Mouse (Mus musculus): ENCODE measurements around the gene Shisal2a. TPM values are rescaled to one million over a fixed set of nuclear protein-coding genes. Genes with fewer than 3 reads are reported as not detected.
A peak's percentile ranks its signal among the peaks of the same experiment; 100 is the strongest.

Gene Shisal2a
- polyA plus RNA-seq, 1 experiment from 2014 or later, result 0.55 TPM

DNA sequence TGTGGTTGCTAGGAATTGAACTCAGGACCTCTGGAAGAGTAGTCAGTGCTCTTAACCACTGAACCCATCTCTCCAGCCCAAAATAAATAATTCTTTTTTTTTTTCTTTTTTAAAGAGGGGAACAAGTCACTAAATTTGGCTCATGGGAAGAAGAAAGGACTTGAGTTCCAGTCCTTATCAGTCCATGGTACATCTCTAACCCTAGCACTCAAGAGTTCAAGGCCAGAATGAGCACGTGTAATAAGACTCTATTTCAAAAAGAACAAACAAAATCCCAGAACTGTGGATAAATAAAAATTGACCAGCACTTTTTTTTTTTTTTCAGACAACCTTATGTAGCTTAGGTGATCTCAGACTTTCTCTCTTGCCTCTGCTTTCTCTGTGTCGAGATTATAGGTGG is 46.4 kb downstream of the Shisal2a start:
- Histone ChIP-seq H3K9me3 (ENCODE audit: control insufficient read depth, low read length) (no peaks in the 10 kb centered on the region), H3K4me3 (ENCODE audit: low read length) (no peak overlapping the region), H3K36me3 (ENCODE audit: control insufficient read depth, insufficient read depth, low read length) (peaks cover 11% of the 10 kb centered on the region), H3K9ac (ENCODE audit: low read length) (no peak overlapping the region), H3K27ac (ENCODE audit: low read length) (no peak overlapping the region), H3K4me2 (ENCODE audit: low read depth, low read length) (no peak overlapping the region), H3K4me1 (replicated peaks; ENCODE audit: control insufficient read depth, insufficient read depth, low read length) (no peaks in the 10 kb centered on the region), H3K27me3 (ENCODE audit: control insufficient read depth, insufficient read depth, low read depth, low read length) (no peaks in the 10 kb centered on the region)
- 69% methylated on average over 2 of the region's 2 CpGs for WGBS
- ATAC-seq (ENCODE audit: low read depth), result no peak

DNA sequence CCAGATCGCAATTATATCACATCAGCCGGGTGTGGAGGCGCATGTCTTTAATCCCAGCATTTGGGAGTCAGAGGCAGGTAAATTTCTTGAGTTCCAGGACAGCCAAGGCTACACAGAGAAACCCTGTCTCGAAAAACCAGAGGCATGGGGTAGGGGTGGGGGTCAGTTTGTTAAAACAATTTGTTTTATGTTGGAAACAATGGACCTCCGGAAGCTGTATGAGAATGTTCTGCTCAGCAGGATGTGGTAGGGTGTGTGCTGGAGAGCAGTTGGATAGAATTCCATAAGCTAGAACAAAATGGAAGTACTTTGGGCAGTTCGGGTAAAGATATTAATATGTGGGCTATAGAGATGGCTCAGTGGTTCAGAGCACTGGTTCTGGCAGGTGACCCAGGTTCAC is 47.7 kb downstream of the Shisal2a start:
- H3K4me1 ChIP-seq (replicated peaks; ENCODE audit: control insufficient read depth, insufficient read depth, low read length), result no peaks in the 10 kb centered on the region
- H3K4me2 ChIP-seq (ENCODE audit: low read depth, low read length), result no peak overlapping the region
- no peaks in the 10 kb centered on the region for H3K9me3 ChIP-seq (ENCODE audit: control insufficient read depth, low read length)
- H3K27me3 ChIP-seq (ENCODE audit: control insufficient read depth, insufficient read depth, low read depth, low read length), result no peaks in the 10 kb centered on the region
- peak; percentile 50 for ATAC-seq (ENCODE audit: low read depth)
- 80% methylated on average over 6 of the region's 6 CpGs for WGBS
- no peak overlapping the region for H3K9ac ChIP-seq (ENCODE audit: low read length)
- H3K36me3 ChIP-seq (ENCODE audit: control insufficient read depth, insufficient read depth, low read length), result peaks cover 13% of the 10 kb centered on the region
- 0 out of 2 replicates have a peak overlapping the region, but pooled peaks have one; percentile 3 for H3K27ac ChIP-seq (ENCODE audit: low read length)
- no peak overlapping the region for H3K4me3 ChIP-seq (ENCODE audit: low read length)

DNA sequence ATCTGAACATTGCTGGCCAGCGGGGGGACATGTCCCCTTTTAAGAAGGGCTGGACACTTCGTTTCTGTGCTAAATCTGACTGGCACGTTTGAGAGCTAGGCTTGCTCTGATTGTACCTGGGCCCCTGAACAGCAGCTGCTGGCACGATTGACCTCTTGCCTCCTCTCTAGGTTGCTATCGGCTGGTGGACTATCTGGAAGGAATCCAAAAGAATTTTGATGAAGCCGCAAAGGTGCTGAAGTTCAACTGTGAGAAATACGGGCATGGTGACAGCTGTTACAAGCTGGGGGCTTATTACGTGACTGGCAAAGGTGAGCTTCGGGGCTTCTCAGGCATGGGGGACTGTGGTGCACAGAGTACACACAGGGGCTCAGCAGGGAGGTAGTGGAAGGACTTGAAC is 51.1 kb downstream of the Shisal2a start:
- H3K36me3 ChIP-seq (ENCODE audit: control insufficient read depth, insufficient read depth, low read length), result peaks cover 8% of the 10 kb centered on the region
- no peak overlapping the region for H3K27ac ChIP-seq (ENCODE audit: low read length)
- WGBS, result 81% methylated on average over 9 of the region's 9 CpGs
- H3K4me2 ChIP-seq (ENCODE audit: low read depth, low read length), result no peak overlapping the region
- ATAC-seq (ENCODE audit: low read depth), result no peak
- no peaks in the 10 kb centered on the region for H3K9me3 ChIP-seq (ENCODE audit: control insufficient read depth, low read length)
- no peak overlapping the region for H3K9ac ChIP-seq (ENCODE audit: low read length)
- no peak overlapping the region for H3K4me3 ChIP-seq (ENCODE audit: low read length)
- H3K4me1 ChIP-seq (replicated peaks; ENCODE audit: control insufficient read depth, insufficient read depth, low read length), result peaks cover 9% of the 10 kb centered on the region
- H3K27me3 ChIP-seq (ENCODE audit: control insufficient read depth, insufficient read depth, low read depth, low read length), result no peaks in the 10 kb centered on the region

DNA sequence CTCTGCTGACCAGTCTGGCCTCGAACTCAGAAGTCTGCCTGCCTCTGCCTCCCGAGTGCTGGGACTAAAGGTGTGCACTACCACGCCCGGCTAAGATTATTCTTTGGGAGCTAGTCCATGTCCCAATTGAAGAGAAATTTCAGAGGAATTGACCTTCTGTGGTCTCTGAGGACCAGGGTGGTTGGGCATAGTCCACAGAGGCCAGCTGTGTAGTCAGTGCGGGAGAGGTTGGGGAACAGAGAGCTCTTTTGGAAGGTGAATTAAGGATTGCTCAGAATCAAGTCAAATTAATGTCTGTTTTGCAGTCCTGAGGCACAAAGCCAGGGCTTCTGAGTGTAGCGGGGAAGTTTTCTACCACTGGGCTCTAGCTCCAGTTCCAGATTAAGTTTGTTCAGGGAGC is 53.3 kb downstream of the Shisal2a start:
- Histone ChIP-seq H3K9ac (ENCODE audit: low read length) (no peak overlapping the region), H3K36me3 (ENCODE audit: control insufficient read depth, insufficient read depth, low read length) (peaks cover 8% of the 10 kb centered on the region), H3K4me1 (replicated peaks; ENCODE audit: control insufficient read depth, insufficient read depth, low read length) (peaks cover 9% of the 10 kb centered on the region), H3K27me3 (ENCODE audit: control insufficient read depth, insufficient read depth, low read depth, low read length) (no peaks in the 10 kb centered on the region), H3K27ac (ENCODE audit: low read length) (no peak overlapping the region), H3K9me3 (ENCODE audit: control insufficient read depth, low read length) (no peaks in the 10 kb centered on the region), H3K4me2 (ENCODE audit: low read depth, low read length) (no peak overlapping the region), H3K4me3 (ENCODE audit: low read length) (no peak overlapping the region)
- no peak for ATAC-seq (ENCODE audit: low read depth)
- WGBS, result 92% methylated on average over 6 of the region's 6 CpGs

DNA sequence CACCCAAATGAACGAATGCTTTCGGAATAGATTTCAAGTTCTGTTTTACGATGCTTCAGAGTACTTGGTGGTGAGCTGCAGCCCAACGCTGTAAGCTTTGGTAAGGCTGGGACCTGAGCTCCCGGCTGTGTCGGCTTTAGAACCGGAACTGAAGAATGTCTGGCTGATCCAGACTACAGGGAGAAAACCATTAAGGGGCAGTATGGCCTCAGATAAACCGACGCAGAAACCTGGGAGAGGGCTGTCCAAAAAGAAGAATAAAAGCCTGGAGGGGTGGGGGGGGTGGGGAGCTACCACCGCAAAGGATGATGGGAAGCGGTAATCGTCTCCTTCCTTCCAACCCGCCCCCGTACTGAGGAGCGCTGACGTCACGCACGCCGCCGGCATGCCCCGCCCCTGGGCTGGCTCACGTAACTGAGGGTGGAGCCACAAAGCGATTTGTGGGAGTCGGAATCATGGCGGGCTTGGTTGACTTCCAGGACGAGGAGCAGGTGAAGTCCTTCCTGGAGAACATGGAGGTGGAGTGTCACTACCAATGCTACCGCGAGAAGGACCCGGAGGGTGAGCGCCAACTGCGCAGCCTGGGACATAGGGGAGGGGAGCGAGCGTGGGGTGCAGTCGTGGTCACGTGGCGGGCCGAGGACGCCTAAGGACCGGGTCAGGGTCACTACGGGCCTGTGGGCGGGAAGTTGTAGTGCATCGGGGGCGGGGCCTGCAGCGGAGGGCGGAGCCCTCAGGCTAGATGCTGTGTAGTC is 55.2 kb downstream of the Shisal2a start, which contains the start of gene Coa7:
Gene Coa7, plus strand, starts transcription at position 411 of the 755 bp plus-strand sequence.
- peak; percentile 98 for ATAC-seq (ENCODE audit: low read depth)
- Histone ChIP-seq H3K9me3 (ENCODE audit: control insufficient read depth, low read length) (no peaks in the 10 kb centered on the region), H3K4me3 (ENCODE audit: low read length) (peak within 1 kb of the TSS; percentile 84), H3K4me1 (replicated peaks; ENCODE audit: control insufficient read depth, insufficient read depth, low read length) (peaks cover 9% of the 10 kb centered on the region), H3K36me3 (ENCODE audit: control insufficient read depth, insufficient read depth, low read length) (peaks cover 2% of the 10 kb centered on the region; the same call in 1 of the 2 replicates), H3K27me3 (ENCODE audit: control insufficient read depth, insufficient read depth, low read depth, low read length) (no peaks in the 10 kb centered on the region), H3K4me2 (ENCODE audit: low read depth, low read length) (peak within 1 kb of the TSS; percentile 75), H3K27ac (ENCODE audit: low read length) (peak within 1 kb of the TSS; percentile 96), H3K9ac (ENCODE audit: low read length) (peak within 1 kb of the TSS; percentile 81)
- under 1% methylated on average over 44 of the region's 45 CpGs for WGBS

DNA sequence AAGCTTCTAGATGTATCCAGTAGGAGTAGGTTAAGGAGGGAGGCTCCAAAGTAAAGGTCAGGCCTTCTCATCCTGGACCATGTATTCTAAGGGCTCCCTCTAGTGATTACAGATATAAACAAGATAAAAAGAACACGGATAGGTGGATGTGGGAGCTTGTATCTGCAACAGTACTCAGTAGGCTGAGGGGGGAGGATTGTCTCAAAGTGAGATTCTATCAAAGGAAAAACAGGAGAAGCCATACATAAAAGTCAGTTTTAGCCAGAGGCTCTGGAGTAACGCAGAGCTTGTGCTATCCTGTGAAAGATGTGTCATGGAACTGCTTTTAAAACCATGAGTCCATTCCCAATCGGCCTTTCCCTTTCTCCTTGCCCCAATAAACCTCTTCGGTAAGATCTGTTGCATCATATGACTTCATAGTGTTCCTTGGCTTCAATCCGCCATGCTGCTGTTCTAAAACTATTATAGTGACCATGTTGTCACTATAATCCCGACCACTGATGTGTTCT is 56.0 kb downstream of the Shisal2a start:
- Histone ChIP-seq H3K36me3 (ENCODE audit: control insufficient read depth, insufficient read depth, low read length) (peaks cover 2% of the 10 kb centered on the region; the same call in 1 of the 2 replicates), H3K4me1 (replicated peaks; ENCODE audit: control insufficient read depth, insufficient read depth, low read length) (peaks cover 9% of the 10 kb centered on the region), H3K27me3 (ENCODE audit: control insufficient read depth, insufficient read depth, low read depth, low read length) (no peaks in the 10 kb centered on the region), H3K4me2 (ENCODE audit: low read depth, low read length) (peak overlapping the region; percentile 70), H3K4me3 (ENCODE audit: low read length) (peak overlapping the region; percentile 84), H3K27ac (ENCODE audit: low read length) (peak overlapping the region; percentile 96), H3K9me3 (ENCODE audit: control insufficient read depth, low read length) (no peaks in the 10 kb centered on the region), H3K9ac (ENCODE audit: low read length) (peak overlapping the region; percentile 81)
- no peak for ATAC-seq (ENCODE audit: low read depth)
- WGBS, result 30% methylated on average over 6 of the region's 6 CpGs

DNA sequence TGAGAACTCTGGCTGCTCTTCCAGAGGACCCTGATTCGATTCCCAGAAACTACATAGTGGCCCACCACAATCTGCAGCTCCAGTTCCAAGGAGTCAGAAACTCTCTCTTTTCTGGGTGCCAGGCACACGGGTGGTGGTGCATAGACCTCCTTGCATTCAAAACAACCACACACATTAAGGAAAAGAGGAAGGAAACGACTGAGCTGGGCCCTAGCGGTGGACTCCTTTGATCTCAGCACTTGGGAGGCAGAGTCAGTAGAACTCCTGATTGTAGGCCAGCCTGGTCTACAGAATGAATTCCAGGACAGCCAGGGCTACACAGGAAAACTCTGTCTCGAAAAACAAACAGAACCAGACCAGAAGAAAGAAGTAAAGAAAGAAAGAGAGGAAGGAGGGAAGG is 59.6 kb downstream of the Shisal2a start:
- no peak for ATAC-seq (ENCODE audit: low read depth)
- no peak overlapping the region for H3K4me2 ChIP-seq (ENCODE audit: low read depth, low read length)
- no peak overlapping the region for H3K9ac ChIP-seq (ENCODE audit: low read length)
- H3K36me3 ChIP-seq (ENCODE audit: control insufficient read depth, insufficient read depth, low read length), result no peaks in the 10 kb centered on the region
- peaks cover 10% of the 10 kb centered on the region for H3K4me1 ChIP-seq (replicated peaks; ENCODE audit: control insufficient read depth, insufficient read depth, low read length)
- no peak overlapping the region for H3K4me3 ChIP-seq (ENCODE audit: low read length)
- H3K9me3 ChIP-seq (ENCODE audit: control insufficient read depth, low read length), result no peaks in the 10 kb centered on the region
- no peaks in the 10 kb centered on the region for H3K27me3 ChIP-seq (ENCODE audit: control insufficient read depth, insufficient read depth, low read depth, low read length)
- no peak overlapping the region for H3K27ac ChIP-seq (ENCODE audit: low read length)
- 65% methylated on average over 5 of the region's 5 CpGs for WGBS

DNA sequence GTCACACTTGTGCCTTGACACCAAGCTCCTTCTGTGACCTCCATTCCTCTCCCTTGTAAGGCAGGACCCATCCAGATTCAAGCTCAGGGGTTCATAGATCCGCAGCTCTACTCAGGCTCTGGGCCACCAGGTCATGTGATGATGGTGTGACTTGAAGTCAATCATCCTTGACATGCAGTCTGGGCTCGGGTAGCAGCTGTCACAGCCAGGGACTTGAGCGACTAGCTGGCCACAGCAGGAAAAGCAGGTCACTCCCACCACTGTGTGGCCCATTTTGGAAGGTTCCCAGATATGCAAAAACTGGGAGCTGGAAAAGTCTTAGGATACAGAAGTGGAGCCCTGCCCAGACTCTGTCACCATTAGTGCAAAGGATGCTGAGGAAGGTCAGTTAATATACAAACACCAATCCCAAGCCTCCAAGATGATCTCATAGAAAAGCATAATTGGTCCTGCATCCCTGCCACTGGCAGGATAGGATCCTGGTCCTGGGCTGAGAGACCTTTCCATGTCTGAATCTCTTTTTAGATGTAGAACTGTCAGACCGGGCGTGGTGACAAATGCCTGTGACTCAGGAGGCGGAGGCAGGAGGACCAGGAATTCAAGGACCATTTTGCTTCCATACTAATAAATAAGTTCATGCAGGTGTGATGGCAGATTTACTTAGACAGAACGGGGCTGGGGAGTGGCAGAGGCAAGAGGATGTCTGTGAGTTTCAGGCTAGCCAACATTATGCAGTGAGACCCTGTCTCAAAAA is 62.3 kb downstream of the Shisal2a start:
- no peaks in the 10 kb centered on the region for H3K27me3 ChIP-seq (ENCODE audit: control insufficient read depth, insufficient read depth, low read depth, low read length)
- H3K4me1 ChIP-seq (replicated peaks; ENCODE audit: control insufficient read depth, insufficient read depth, low read length), result 0 out of 2 replicates have a peak, but pooled peaks cover 4% of the 10 kb centered on the region
- WGBS, result 62% methylated on average over 7 of the region's 7 CpGs
- no peak overlapping the region for H3K4me2 ChIP-seq (ENCODE audit: low read depth, low read length)
- H3K9me3 ChIP-seq (ENCODE audit: control insufficient read depth, low read length), result no peaks in the 10 kb centered on the region
- 0 out of 2 replicates have a peak, but pooled peaks have one; percentile 12 for ATAC-seq (ENCODE audit: low read depth)
- H3K36me3 ChIP-seq (ENCODE audit: control insufficient read depth, insufficient read depth, low read length), result no peaks in the 10 kb centered on the region
- no peak overlapping the region for H3K4me3 ChIP-seq (ENCODE audit: low read length)
- no peak overlapping the region for H3K9ac ChIP-seq (ENCODE audit: low read length)
- H3K27ac ChIP-seq (ENCODE audit: low read length), result no peak overlapping the region

- no peak overlapping the region for H3K4me3 ChIP-seq (ENCODE audit: low read length)
- no peaks in the 10 kb centered on the region for H3K9me3 ChIP-seq (ENCODE audit: control insufficient read depth, low read length)
- H3K27ac ChIP-seq (ENCODE audit: low read length), result no peak overlapping the region
- 64% methylated on average over 6 of the region's 6 CpGs for WGBS
- H3K4me2 ChIP-seq (ENCODE audit: low read depth, low read length), result no peak overlapping the region
- no peaks in the 10 kb centered on the region for H3K36me3 ChIP-seq (ENCODE audit: control insufficient read depth, insufficient read depth, low read length)
- no peak for ATAC-seq (ENCODE audit: low read depth)
- no peaks in the 10 kb centered on the region for H3K27me3 ChIP-seq (ENCODE audit: control insufficient read depth, insufficient read depth, low read depth, low read length)
- no peak overlapping the region for H3K9ac ChIP-seq (ENCODE audit: low read length)
- H3K4me1 ChIP-seq (replicated peaks; ENCODE audit: control insufficient read depth, insufficient read depth, low read length), result 0 out of 2 replicates have a peak, but pooled peaks cover 4% of the 10 kb centered on the region
These were observed 63.4 kb downstream of the Shisal2a start for GRCm38 (mm10) chr4:108319747-108320146.
